In the genomic region with DNA sequence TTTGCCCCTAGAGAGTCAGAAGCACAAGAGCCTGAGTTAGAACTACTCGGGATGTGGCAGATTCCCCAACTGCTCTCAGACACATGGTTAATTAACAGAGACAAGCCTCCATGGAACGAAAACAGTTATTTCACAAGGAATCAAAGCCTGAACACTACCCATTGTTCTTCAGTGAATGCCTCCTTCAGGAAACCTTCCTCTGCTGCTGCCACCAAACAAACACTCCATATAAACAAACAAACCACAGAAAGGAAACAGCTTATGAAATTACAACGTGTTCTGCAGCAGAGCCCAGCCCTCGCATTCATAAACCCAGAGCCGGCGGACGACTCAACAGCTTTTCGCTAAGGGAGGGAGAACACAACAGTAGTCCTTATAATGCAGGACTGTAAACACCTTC, we compare ENCODE assay signal across 17 mouse cellular contexts. TPM values are rescaled to one million over a fixed set of nuclear protein-coding genes. Genes with fewer than 3 reads are reported as not detected.
DNase-seq lines count a peak whose midpoint lies in the region; ATAC-seq and TF ChIP-seq lines count a peak whose summit lies in the region.
"Had no signal": no experiment of that assay in that cellular context is flagged by ENCODE, and none has a peak within 500 bp of the region (broad histone marks: within the 10 kb centered on the region; RNA-seq: fewer than 3 reads in every experiment).

No protein-coding gene starts in this region.

- ATAC-seq in heart, embryonic 15.5 days (replicated peaks; ENCODE audit: insufficient number of reproducible peaks, insufficient read depth, low FRiP score, low read depth): no peak
- no peak for ATAC-seq in lung, embryonic 15.5 days (ENCODE audit: borderline replicate concordance, extremely low read depth, low FRiP score, low TSS enrichment)

- H3K4me1 ChIP-seq in heart, embryonic 15.5 days (replicated peaks): peaks cover 83% of the 10 kb centered on the region
- H3K4me1 ChIP-seq in lung, adult 2 months (ENCODE audit: control insufficient read depth, insufficient read depth, low read length): peaks cover 46% of the 10 kb centered on the region
- H3K4me1 ChIP-seq in lung, embryonic 15.5 days: peaks cover 62% of the 10 kb centered on the region

- DNase-seq in heart, postnatal 10 days: no peak
- DNase-seq in lung, adult 18-20 months: peak; percentile 42 to 70
- no peak for DNase-seq in lung, adult 2 months
- peak; percentile 71 for DNase-seq in lung, postnatal 36 days
- no peak for DNase-seq in cerebellum, postnatal 36 days
- DNase-seq: cerebellum, adult 9-11 months; gastrocnemius, postnatal 36 days; kidney, adult 2 months; kidney, postnatal 36 days; right cerebral cortex, postnatal 25 days; thymus, postnatal 25 days had no signal

- no peak overlapping the region for H3K4me3 ChIP-seq in heart, embryonic 15.5 days
- H3K4me3 ChIP-seq in lung, adult 2 months (replicated peaks; ENCODE audit: extremely low read depth, low read depth, low read length): no peak overlapping the region
- no peak overlapping the region for H3K4me3 ChIP-seq in lung, embryonic 15.5 days
- H3K4me3 ChIP-seq: erythroblast, embryonic 14.5 days; limb, embryonic 15.5 days had no signal

- no peaks in the 10 kb centered on the region for H3K36me3 ChIP-seq in heart, embryonic 15.5 days
- no peaks in the 10 kb centered on the region for H3K36me3 ChIP-seq in lung, embryonic 15.5 days
- H3K36me3 ChIP-seq: limb, embryonic 15.5 days had no signal

- no peak overlapping the region for H3K9ac ChIP-seq in heart, embryonic 15.5 days
- H3K9ac ChIP-seq in lung, embryonic 15.5 days: no peak overlapping the region
- H3K9ac ChIP-seq: hindbrain, embryonic 14.5 days; limb, embryonic 15.5 days had no signal

- H3K27me3 ChIP-seq in heart, embryonic 15.5 days: no peaks in the 10 kb centered on the region
- H3K27me3 ChIP-seq in lung, embryonic 15.5 days: no peaks in the 10 kb centered on the region
- H3K27me3 ChIP-seq: limb, embryonic 15.5 days had no signal

- 75% methylated on average over 8 of the region's 8 CpGs for WGBS in heart, embryonic 15.5 days
- 26% methylated on average over 8 of the region's 8 CpGs for WGBS in lung, adult 2 months
- 50% methylated on average over 8 of the region's 8 CpGs for WGBS in lung, embryonic 15.5 days

- H3K4me2 ChIP-seq in heart, embryonic 15.5 days: no peak overlapping the region
- H3K4me2 ChIP-seq in lung, embryonic 15.5 days: no peak overlapping the region
- H3K4me2 ChIP-seq: hindbrain, embryonic 14.5 days; limb, embryonic 15.5 days had no signal

- intact Hi-C loops in heart, postnatal 10 days (cut with DNase I): no loop called here

- no peak for TF ChIP-seq POLR2A in lung, adult 2 months (IDR thresholded peaks at IDR 0.05; ENCODE audit: borderline replicate concordance, extremely low read depth, low read depth, low read length)

- no peaks in the 10 kb centered on the region for H3K9me3 ChIP-seq in heart, embryonic 15.5 days (replicated peaks)
- no peaks in the 10 kb centered on the region for H3K9me3 ChIP-seq in lung, embryonic 15.5 days
- H3K9me3 ChIP-seq: limb, embryonic 15.5 days had no signal

- H3K27ac ChIP-seq in heart, embryonic 15.5 days: peak overlapping the region; percentile 61; the same call in 1 of the 2 replicates
- H3K27ac ChIP-seq in lung, embryonic 15.5 days: peak overlapping the region; percentile 49
- H3K27ac ChIP-seq: hindbrain, embryonic 14.5 days; limb, embryonic 15.5 days; stomach, postnatal 0 days had no signal

- TF ChIP-seq CTCF in lung, adult 2 months (IDR thresholded peaks at IDR 0.05; ENCODE audit: insufficient read depth, low read length): no peak

RNA-seq across cellular contexts. Expression of gene Sipa1l2, which starts 52.2 kb away (rescaled TPM):
- 20.6 and 24.5 TPM in 2 replicates for polyA plus RNA-seq in heart, embryonic 15.5 days (2015; fragmentation: Nextera tagmentation; extraction: Ambion mirVana)
- total RNA-seq in heart, postnatal 10 days (2021): 10 to 100 TPM; 52.7 to 67.3 TPM
- polyA plus RNA-seq in lung, adult 2 months (2012; rRNA removed): 36.3 and 38.6 TPM in 2 replicates
- polyA plus RNA-seq in lung, embryonic 15.5 days (2015; fragmentation: Nextera tagmentation; extraction: Ambion mirVana): 13.4 and 15.6 TPM in 2 replicates

Comparison
In these comparisons a context has a peak if more than half of its experiments do, and no peak if none do; other contexts are left out.
1. DNase-seq: peak in lung, adult 18-20 months (2 of 2) and lung, postnatal 36 days (single experiment); none in heart, postnatal 10 days (0 of 2), lung, adult 2 months (single experiment) and cerebellum, postnatal 36 days (0 of 2).